Mouse (Mus musculus) testis, adult 2 months (tissue): ENCODE results near the gene Eml1.

Experiments
- CTCF ChIP-seq: fragments of 200-500 bp; IDR thresholded peaks from 2 replicates; pipeline ENCODE4 v1.5.1; 2012; ENCODE audit warnings: low read depth, mild to moderate bottlenecking, inconsistent platforms, low read length, moderate library complexity; ENCODE audit not compliant: control insufficient read depth, insufficient read depth, insufficient replicate concordance
- POLR2A ChIP-seq: fragments of 200-500 bp; IDR thresholded peaks from 2 replicates; pipeline ENCODE4 v1.6.1; 2012; ENCODE audit warnings: low read depth, mild to moderate bottlenecking, inconsistent platforms, low read length, moderate library complexity; ENCODE audit not compliant: control insufficient read depth

GRCm38 (mm10) chr12:108449935-108450334 lies 79.2 kb downstream of the Eml1 start:
- TF ChIP-seq CTCF (no peak), POLR2A (no peak)
